Mouse (Mus musculus) neutrophil, adult 5-6 weeks (primary cell): ENCODE measurements around the gene Ciao1. TPM values are rescaled to one million over a fixed set of nuclear protein-coding genes. Genes with fewer than 3 reads are reported as not detected.
"Not testable (repeated sequence)": the region's sequence is repeated elsewhere in the genome, so short reads cannot be mapped to it uniquely, and the experiment has no call there.

Experiments used
- ATAC-seq: fragments of 151-379, 151-347 bp; 2 replicates; pipeline ENCODE4 v1.8.0; 2017; ENCODE audit warnings: mild to moderate bottlenecking, moderate TSS enrichment; ENCODE audit not compliant: insufficient number of reproducible peaks, poor library complexity, low FRiP score, severe bottlenecking; ENCODE audit errors: extremely low read depth
- total RNA-seq: library from RNA; stranded (forward); fragments of 200-1000 nt; gene quantifications from 2 replicates; pipeline ENCODE4 v1.2.3, GENCODE M21; 2017

Gene Ciao1
- 23.6 and 32.8 TPM in 2 replicates for total RNA-seq

DNA sequence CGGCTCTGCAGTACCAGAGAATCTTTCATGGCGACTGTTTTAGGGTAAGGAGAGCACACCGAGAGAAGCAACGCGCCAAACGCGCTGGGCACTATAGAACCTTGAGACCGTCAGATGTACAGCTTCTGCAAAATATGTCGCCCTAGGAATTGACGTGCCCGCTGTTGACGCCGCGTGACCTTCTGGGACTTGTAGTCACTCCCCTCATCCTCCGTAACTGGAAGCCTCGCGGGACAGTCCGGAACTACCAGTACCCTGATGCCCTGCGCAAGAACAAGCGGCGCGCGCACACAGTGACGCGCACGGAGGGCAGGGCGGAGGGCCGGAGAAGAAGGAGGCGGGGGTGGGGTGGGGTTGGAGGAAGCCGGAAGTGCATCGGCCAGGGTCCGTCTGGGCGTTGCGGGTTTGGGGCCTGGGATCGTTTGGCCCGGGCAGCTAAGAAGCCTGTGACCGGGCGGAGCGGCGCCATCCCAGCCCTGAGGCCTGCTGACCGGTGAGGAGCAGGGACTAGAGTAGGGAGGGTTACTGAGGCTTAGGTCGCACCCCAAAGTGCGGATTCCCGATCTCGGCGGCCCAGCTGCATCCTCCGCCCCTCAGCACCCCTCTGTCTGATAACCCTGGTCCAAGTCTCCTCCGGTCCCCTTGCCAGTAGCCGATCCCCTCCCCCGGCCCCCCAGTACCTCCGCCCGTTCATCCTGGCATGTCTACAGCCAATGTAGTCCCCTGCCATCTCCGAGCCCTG is at the start of gene Ciao1, which contains the start of gene Tmem127:
Gene Ciao1, minus strand, starts transcription at position 225 of the 742 bp plus-strand sequence.
Gene Tmem127, plus strand, starts transcription at position 317 of the 742 bp plus-strand sequence.
- ATAC-seq, result peak; percentile 96

DNA sequence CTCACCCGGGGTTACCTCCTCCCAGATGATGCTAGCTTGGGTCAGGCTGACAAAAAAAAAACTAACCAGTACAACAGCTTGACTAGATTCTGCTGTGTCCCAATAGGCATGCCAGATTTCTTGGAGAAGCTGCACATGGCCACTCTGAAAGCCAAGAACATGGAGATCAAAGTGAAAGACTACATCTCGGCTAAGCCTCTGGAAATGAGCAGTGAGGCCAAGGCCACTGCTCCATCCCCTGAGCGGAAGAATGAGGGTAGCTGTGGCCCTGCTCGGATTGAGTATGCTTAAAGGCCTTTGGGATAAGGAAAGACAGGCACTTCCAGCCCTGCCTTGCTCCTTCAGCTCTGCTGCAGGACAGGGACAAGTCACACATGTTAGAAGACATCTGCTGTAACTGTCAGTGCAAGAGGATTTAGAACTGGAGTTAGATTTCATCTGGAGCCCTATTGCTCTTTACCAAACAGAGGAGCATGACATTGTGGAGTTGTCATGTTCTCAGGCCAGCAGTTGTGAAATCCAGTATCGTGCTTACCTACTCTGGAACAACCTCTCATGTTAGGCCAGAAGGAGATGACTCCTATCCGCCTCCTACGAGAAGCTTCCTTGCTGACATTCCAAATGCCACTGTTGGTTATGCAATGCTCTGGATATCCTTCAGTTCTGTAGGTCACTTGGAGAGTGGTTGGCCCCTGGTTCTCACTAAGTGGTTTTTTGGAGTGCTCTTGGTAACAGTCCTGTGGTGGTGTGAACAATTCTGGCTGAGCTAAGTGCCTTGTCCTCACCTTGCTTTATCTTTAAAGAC is 49.6 kb upstream of the Ciao1 start:
- no peak for ATAC-seq

DNA sequence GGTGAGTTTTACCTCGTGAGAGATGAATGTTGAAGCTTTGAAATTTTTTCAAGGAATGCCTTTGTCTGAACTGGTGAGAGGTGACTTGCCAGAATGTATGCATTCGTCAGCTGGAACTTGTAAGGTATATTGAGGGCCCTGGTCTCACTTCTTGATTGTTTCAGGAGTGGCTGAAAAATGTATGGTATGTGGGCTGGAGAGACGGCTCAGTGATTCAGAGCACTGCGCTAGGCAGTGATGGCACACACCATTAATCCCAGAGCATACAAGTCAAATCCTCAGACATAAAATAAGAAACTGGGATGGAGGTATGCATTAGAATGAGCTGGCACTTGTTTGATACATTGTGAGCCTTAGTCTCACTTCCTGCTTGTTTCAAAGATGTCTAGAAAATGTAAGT is 44.6 kb upstream of the Ciao1 start:
- ATAC-seq, result no peak

DNA sequence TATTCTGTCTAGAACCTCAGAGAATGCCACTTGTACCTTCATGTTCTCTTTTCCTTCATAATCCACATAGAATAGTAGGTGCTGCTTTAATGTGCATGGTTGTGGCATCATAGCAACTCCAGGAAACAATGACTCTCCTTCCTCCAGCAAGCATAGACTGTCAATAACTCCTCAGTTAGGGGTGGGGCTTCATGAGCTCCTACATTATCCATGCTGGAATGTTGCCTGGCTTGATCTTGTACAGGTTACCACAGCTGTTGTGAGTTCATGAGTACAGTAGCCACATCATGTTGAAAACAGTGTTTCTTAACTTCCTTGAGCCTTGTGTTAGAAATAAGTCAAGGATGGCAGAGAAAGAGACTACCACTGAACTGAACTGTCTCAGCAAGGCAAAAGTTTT is 30.5 kb upstream of the Ciao1 start:
- no peak for ATAC-seq

DNA sequence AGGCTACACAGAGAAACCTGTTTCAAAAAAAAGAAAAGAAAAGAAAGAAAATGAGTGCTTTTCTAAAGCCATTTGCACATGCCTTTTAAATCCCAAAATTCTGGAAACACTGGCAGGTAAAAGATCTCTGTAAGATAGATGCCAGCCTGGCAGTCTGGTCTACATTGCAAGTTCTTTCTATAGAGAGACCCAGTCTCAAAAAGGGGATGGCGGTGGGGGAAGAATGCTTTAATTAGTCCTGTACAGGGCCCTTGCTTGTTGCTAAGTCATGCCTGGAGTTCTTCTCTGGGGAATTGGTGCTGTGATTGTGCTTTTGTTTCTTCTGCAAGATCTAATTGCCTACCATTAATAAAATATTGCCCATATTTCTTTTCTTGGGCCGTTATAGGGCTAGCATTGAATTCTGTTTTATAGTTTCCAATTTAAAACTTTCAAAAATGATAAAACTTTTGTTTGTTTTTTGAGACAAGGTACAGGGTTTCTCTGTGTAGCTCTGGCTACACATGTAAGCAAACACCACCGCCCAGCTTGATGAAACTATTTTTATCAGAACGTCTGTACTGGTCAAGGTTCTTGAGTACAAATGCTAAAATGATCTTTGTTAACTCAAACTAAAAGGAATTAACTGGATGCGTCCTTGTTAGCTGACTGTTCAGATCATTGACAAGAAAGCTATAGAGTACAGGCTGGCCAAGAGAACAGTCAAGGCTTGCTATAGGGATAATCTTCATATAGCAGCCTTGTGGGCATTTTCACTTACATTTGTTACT is 28.1 kb upstream of the Ciao1 start:
- ATAC-seq, result no peak

DNA sequence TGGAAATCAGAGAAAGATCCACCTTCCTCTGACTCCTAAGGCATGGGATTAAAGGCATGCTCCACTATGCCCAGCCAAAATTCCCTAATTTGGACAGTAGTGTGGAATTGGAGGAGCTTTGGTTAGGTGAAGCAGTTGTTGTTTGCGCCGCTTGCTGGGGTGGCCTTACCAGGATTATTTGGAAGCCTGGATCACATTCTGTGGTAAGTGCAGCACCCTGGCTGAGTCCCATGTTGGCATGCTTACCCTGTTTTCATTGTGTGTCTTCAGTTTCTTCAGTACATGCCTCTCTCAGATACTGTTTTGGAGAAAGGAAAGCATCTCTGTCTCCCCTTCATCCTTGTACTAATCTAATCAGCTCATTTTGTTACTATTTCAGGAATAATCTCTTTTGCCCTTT is 27.0 kb upstream of the Ciao1 start:
- ATAC-seq, result no peak

DNA sequence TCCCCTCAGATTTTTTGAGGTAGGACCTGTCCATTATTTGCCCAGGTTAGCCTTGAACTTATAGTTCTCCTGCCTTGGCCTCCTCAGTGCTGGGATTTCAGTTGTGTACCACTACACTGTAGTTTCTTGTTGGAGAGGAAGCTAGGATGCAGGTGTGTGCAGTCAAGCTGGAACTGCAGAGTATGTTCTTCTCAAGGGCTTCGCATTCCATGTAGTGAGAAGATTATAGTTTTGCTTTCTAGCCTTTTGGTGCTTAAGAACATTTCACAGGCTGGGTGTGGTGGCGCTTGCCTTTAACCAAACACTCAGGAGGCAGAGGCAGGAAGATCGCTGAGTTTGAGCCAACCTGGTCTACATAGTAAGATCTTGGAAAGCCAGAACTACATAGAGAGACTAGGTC is 25.2 kb upstream of the Ciao1 start:
- ATAC-seq, result no peak

DNA sequence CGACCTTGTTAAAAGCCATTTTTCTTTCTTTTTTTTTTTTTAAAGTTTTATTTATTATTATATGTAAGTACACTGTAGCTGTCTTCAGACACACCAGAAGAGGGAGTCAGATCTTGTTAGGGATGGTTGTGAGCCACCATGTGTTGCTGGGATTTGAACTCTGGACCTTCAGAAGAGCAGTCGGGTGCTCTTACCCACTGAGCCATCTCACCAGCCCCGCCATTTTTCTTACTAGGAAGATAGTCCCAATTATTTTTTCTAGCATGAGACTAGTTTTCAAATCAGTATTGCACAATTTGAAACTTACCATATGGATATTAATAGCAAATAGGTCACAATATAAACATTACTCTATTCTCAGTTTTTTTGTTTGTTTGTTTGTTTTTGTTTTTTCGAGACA is 24.4 kb upstream of the Ciao1 start:
- ATAC-seq, result not testable (repeated sequence)

DNA sequence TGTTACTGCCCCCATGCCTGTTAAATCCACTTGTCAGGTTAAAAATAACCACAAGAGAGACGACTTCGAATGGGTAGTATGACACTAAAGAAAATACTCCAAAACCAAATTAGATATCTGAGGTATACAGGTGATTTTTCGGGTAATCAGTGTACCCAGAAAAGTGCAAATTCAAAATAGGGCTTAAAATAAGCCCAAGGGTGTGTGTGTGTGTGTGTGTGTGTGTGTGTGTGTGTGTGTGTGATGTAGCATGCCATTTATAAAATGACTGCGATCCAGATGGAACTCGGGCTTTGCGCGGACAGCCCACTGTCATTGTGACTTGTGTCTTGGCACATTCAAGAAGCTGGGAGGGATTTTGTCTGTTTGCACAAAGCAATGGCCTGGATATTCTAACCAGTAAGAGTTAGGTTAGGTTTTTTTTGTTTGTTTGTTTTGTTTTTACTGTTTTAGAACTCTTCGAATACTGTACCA is 23.5 kb upstream of the Ciao1 start:
- no peak for ATAC-seq

DNA sequence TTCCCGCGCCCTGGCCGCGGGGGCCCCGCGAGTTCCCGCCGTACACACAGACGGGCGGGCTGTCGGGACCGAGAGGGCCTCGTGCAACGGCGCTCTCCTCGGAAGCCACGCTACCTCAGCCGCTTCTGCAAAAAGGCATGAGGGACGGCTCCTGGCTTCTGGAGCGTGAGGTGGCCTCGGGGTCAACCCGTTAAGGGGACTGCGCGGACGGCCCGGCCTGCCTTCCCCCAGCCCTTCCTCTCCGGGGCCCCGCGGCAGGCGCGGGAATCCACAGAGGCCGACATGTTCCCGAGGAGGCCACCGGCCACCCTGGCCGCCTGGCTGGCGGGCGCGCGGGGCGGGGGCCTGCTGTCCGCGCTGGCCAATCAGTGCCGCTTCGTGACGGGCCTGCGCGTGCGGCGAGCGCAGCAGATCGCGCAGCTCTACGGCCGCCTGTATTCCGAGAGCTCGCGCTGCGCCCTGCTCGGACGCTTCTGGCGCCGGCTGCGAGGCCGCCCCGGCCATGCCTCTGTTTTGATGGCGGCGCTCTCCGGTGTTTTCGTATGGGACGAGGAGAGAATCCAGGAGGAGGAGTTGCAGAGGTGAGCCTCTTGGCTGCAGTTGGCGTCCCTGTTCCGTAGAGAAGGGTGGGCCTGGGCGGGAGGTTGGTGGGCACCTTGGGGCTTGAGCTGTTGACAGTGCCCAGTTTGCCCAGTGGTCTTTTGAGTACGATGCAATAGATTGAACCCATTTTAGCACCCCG is 22.9 kb upstream of the Ciao1 start:
- peak; percentile 70 for ATAC-seq

DNA sequence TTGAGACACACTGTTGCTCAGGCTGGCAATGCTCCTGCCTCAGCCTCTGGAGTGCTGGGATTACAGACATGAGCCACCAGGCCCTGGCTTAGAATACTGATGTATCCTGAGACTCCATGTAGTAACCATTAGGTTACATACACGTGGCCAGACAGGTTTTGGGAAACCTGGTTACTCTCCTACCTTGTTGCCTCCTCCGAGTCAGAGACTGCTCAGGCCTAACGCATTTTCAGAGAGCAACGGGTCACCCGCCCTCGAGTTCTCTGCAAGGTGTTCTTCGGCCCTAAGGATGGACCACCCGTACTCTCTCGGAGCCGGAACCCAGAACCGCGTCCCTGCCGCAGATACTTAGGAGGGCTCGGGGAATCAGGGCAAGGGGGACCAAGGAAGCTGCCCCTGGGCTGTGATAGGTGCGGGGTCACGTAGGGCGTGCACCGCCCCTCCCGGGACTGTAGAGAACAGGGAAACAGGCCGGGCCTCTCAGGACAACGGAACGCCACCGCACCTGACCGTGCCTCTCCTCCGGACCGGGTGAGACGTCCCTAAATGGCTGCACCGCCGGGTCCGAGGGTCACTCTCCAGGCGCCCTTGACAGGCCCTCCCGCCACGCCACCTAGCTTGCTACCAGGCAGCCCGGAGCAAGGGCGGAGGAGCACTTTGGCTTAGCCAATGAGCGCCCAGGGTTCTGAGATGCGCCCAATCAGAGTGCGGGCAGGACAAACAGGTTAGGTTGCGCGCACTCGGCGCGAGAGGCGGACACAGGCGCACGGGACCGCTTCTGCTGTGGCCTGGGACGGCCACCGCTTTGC is 22.1 kb upstream of the Ciao1 start, which contains the start of gene Stard7:
Gene Stard7, plus strand, starts transcription at position 728 of the 809 bp plus-strand sequence.
- peak; percentile 98 for ATAC-seq

DNA sequence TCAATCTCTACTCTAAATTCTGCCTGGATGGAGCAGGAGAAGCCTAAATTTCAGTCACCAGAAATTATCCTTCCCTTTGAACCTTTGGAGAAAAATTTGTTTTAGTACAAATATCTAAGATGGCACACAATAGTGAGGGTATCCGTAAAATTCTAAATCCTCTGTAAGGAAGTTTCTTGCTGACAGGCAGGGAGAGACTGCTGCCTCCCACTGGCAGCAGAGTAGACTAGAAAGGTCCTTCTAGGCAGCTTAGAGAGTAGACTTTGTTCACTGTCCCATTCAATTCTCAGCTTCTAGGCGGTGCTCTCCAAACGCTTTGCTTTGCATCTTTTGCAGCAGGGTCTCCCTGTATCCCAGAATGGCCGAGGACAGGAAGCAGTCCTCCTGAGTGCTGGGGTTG is 20.2 kb upstream of the Ciao1 start:
- ATAC-seq, result no peak

DNA sequence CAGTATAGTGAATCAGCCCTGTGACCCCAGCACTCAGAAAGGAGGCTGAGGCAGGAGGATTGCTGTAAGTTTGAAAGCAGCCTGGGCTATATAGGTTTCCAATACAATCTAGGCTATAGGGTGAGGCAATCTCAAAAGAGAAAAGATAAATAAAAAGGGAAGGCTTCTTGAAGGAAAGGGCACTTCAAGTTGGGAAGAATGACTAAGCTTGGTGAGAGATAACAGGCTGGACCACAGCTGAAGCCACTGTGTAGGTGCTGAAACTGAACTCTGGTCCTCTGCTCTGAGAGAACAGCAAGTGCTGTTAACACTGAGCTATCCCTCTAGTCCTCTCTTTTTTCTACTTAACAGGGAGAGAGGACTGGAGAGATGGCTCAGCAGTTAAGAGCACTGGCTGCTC is 14.9 kb upstream of the Ciao1 start:
- no peak for ATAC-seq

DNA sequence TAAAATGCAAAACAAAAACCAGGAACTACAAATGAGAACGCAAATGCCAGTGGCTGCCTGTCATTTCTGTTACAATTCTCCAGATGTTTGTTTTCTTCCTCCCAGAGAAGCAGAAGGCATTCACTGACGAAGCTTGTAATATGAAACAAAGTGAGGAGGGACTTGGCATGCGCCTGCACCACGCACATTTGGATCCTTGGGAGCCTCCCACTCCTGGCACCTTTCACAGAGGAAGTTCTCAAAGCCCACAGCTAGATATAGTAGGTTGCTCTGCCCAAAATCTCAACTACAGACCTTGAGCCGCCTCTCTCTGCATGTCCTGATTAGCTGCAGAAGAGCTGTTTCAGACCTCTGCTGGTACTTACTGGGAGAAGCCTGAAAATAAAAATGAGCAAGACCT is 11.7 kb upstream of the Ciao1 start:
- no peak for ATAC-seq

DNA sequence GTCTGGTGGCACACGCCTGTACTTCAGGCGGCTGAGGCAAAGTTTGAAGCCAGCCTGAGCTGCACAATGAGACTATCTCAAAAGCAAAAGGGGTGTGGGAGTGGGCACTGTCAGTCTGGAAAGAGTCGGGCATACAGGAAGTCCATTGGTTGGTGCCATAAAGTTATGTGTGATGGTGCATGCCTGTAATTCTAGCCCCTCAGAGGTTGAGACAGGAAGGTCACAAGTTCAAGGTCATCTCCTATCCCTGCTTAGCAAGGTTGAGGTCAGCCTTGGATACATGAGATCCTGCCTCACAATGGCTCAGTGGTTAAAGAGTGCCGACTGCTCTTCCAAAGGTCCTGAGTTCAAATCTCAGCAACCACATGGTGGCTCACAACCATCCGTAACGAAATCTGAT is 7.7 kb upstream of the Ciao1 start:
- no peak for ATAC-seq

DNA sequence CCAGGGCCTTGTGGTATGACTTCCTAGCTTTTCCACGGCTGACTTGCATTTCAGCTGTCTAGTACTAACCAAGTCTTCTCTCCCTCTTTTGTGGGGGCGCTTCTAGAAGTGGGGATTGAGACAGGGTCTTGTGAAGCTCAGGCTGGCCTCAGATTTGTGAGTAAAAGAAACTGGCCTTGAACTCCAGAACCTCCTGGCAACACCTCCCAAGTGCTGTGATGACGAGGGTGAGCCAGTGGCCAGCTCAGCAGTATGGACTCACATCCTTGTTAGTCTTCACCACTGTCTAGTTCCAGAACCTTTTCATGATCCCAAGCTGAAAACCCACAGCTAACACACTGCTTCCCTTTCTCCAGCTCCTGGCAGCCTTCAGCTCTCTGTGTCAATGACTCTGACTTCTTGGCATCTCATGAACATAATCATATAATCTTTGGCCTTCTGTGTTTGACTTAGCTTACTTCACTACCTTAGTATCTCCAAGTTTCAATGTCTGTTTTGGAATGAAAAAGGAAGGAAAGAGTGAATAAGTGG is 7.1 kb upstream of the Ciao1 start:
- ATAC-seq, result no peak

DNA sequence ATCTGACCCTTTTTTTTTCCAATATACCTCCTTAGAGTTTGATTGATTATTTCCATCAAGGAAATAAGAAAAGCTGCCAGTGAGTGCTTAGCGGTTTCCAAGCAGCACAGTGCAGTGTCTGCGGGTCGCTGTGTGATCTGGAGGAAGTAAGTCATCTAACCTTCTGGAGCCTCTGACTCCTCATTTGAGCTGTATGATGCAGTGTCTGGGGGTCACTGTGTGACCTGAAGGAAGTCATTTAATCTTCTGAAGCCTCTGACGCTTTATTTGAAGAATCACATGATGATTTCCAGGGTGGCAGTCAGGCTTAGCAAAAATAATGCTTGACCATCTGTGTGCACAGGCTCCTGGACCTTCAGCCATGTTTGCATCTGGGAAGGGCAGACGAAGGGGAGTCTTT is 5.2 kb upstream of the Ciao1 start:
- no peak for ATAC-seq
